Mouse (Mus musculus) gastrocnemius, postnatal 14 days (tissue): ENCODE results near the gene Zbtb14. TPM values are rescaled to one million over a fixed set of nuclear protein-coding genes. Genes with fewer than 3 reads are reported as not detected.

Experiments
- DNase-seq: peaks from one replicate; pipeline ENCODE4 v3.0.0; 2021; ENCODE audit warnings: mixed read lengths
- intact Hi-C: fragments of 180-260 bp; cut with DNase I; formaldehyde crosslinking; loops from one replicate; pipeline ENCODE4 v1.15.1; 2025; ENCODE audit warnings: low total_unique reads
- total RNA-seq, 2 experiments: library from RNA; stranded (reverse); gene quantifications; 2 replicates each; pipeline ENCODE4 v1.2.3; 2021

Zbtb14 gene
- total RNA-seq, 2 experiments from 2014 or later = 6.2 to 7.6 TPM

DNA sequence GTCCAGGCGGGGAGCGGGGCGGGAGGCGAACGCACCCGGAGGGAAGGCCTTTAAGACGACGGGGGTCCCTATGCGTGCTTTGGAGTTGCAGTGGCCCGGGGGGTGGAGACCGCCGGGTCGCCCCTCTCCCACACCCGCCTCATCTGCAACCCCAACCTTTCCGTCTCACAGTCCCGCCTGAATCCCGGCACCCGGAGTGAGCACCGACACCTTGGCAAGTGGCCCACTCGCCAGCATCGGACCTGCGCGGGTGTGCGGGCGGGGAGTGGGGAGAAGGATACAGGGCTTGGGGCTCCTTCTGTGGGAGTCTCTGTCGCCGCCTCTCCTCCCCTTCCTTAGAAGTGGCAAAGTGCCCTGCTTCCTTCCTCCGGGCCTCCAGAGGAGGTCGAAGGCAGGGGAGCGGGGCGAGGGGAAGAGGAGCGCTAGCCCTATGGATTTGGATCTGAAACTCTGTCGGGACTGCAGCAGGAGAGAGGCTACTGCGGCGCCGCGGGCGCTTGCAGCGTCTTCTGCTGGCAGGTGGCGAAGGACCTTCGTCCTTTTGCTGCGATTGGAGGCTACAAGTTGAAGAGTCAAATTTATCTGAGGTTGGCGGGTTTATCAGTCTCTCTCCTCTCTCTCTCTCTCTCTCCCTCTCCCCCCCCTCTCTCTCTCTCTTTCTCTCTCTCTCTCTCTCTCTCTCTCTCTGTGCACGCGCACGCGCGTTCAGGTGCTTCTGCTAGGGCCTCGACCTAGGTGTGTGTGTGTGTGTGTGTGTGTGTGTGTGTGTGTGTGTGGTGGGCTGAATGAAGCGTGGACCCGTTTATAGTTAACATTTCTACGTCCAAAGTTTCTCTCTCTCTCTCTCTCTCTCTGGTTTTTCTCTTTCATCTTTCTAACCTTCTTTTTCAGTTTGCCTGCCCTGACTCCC is 57.0 kb downstream of the Zbtb14 start:
- intact Hi-C loops = no loop called here
- peak; percentile 9 for DNase-seq

Other genes starting within 250 kb of the Zbtb14 start
- gene Akain1, start 56.3 kb downstream of the Zbtb14 start, total RNA-seq = not detected